Mouse (Mus musculus) neural tube, embryonic 11.5 days (tissue): ENCODE results near the gene Celf2. TPM values are rescaled to one million over a fixed set of nuclear protein-coding genes. Genes with fewer than 3 reads are reported as not detected.

Source experiments
- ATAC-seq: fragments of 200-750 bp; cut with Nextera tagmentation; 2 replicates; pipeline ENCODE4 v1.8.0; 2017; ENCODE audit warnings: moderate number of reproducible peaks, mild to moderate bottlenecking, moderate TSS enrichment, moderate library complexity; ENCODE audit not compliant: insufficient read depth, low FRiP score, low TSS enrichment
- DNase-seq: peaks from one replicate; pipeline ENCODE4 v3.0.0-alpha.2; 2015; ENCODE audit warnings: low spot score
- H3K27ac ChIP-seq: fragments of 300-500 bp; sonication (generic); 2 replicates; pipeline ENCODE4 v1.5.1; 2014; ENCODE audit warnings: low read depth, mild to moderate bottlenecking, low read length
- H3K27me3 ChIP-seq: fragments of 300-500 bp; sonication (generic); 2 replicates; pipeline ENCODE4 v1.6.1; 2014; ENCODE audit warnings: mild to moderate bottlenecking, low read length, mixed read lengths; ENCODE audit not compliant: control insufficient read depth, insufficient read depth
- H3K36me3 ChIP-seq: fragments of 300-500 bp; sonication (generic); 2 replicates; pipeline ENCODE4 v1.6.1; 2014; ENCODE audit warnings: mild to moderate bottlenecking, low read length, moderate library complexity, mixed read lengths; ENCODE audit not compliant: control insufficient read depth, insufficient read depth
- H3K4me1 ChIP-seq: fragments of 300-500 bp; sonication (generic); 2 replicates; pipeline ENCODE4 v1.6.1; 2014; ENCODE audit warnings: low read length, mixed read lengths; ENCODE audit not compliant: control insufficient read depth, insufficient read depth
- H3K4me2 ChIP-seq: fragments of 300-500 bp; sonication (generic); 2 replicates; pipeline ENCODE4 v1.6.1; 2014; ENCODE audit warnings: low read depth, mild to moderate bottlenecking, moderate library complexity
- H3K4me3 ChIP-seq: fragments of 300-500 bp; sonication (generic); 2 replicates; pipeline ENCODE4 v1.5.1; 2014; ENCODE audit warnings: low read depth, low read length
- H3K9ac ChIP-seq: fragments of 300-500 bp; sonication (generic); 2 replicates; pipeline ENCODE4 v1.6.1; 2014; ENCODE audit warnings: mild to moderate bottlenecking, low read length
- H3K9me3 ChIP-seq: fragments of 300-500 bp; sonication (generic); 2 replicates; pipeline ENCODE4 v1.6.1; 2016; ENCODE audit warnings: low read length; ENCODE audit not compliant: control insufficient read depth
- WGBS: fragments of 180-500 bp; shearing (Covaris S2); extraction: QIAGEN DNeasy Blood & Tissue Kit; methylation state at CpG from one replicate; pipeline ENCODE4 v1.1.7; 2014; 5-methylcytosine and 5-hydroxymethylcytosine counted together
- polyA plus RNA-seq: library from polyadenylated mRNA; unstranded; fragments of >200 nt; fragmentation: Nextera tagmentation; extraction: Ambion mirVana; gene quantifications from 2 replicates; pipeline ENCODE4 v1.2.1, GENCODE M21; 2014

The Celf2 gene
- polyA plus RNA-seq, 1 experiment from 2014 or later, result 70.3 TPM

- ATAC-seq, result no peak
- Histone ChIP-seq H3K9ac (no peak overlapping the region), H3K36me3 (no peaks in the 10 kb centered on the region), H3K9me3 (no peaks in the 10 kb centered on the region), H3K27me3 (no peaks in the 10 kb centered on the region), H3K4me2 (no peak overlapping the region), H3K4me1 (peaks cover 6% of the 10 kb centered on the region; the same call in 1 of the 2 replicates), H3K27ac (no peak overlapping the region), H3K4me3 (no peak overlapping the region)
- 86% methylated on average over 1 of the region's 1 CpGs for WGBS
- no peak for DNase-seq
Measured at GRCm38 (mm10) chr2:6598879-6599167, 910.5 kb downstream of the Celf2 start.

- no peaks in the 10 kb centered on the region for H3K9me3 ChIP-seq
- H3K4me3 ChIP-seq, result no peak overlapping the region
- H3K27me3 ChIP-seq, result no peaks in the 10 kb centered on the region
- no peak overlapping the region for H3K9ac ChIP-seq
- DNase-seq, result no peak
- peaks cover 6% of the 10 kb centered on the region; the same call in 1 of the 2 replicates for H3K4me1 ChIP-seq
- ATAC-seq, result no peak
- 89% methylated on average over 8 of the region's 8 CpGs for WGBS
- no peak overlapping the region for H3K4me2 ChIP-seq
- H3K36me3 ChIP-seq, result no peaks in the 10 kb centered on the region
- H3K27ac ChIP-seq, result no peak overlapping the region
Measured at GRCm38 (mm10) chr2:6598124-6598878, 911.1 kb downstream of the Celf2 start.

DNA sequence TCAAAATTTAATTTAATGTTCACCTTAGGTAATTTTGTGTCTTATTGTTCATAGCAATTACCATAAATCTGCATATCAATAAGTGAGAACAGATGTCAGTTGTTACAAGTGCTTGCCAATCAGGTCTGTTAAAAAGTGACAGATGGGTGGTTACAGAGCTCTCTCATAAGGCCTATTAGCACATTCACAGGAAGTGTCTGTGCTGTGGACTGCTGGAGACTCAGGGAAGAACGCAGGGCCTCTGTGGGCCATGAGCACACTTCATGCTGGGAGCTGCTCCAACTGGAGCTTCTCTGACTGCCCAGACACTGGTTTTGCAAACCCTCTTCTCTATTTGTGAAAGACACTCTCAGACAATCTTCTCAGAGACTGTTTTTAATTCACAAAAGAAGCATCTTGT lies 914.6 kb downstream of the Celf2 start:
- no peak overlapping the region for H3K4me3 ChIP-seq
- ATAC-seq (peak; percentile 75; the same call in 1 of the 2 replicates), DNase-seq (no peak)
- no peak overlapping the region for H3K9ac ChIP-seq
- WGBS, result 15% methylated on average over 1 of the region's 1 CpGs
- H3K4me1 ChIP-seq, result peaks cover 6% of the 10 kb centered on the region; the same call in 1 of the 2 replicates
- no peak overlapping the region for H3K27ac ChIP-seq
- H3K36me3 ChIP-seq, result no peaks in the 10 kb centered on the region
- H3K9me3 ChIP-seq, result no peaks in the 10 kb centered on the region
- no peak overlapping the region for H3K4me2 ChIP-seq
- H3K27me3 ChIP-seq, result no peaks in the 10 kb centered on the region

- no peaks in the 10 kb centered on the region for H3K36me3 ChIP-seq
- DNase-seq (no peak), ATAC-seq (no peak)
- H3K4me1 ChIP-seq, result peaks cover 6% of the 10 kb centered on the region; the same call in 1 of the 2 replicates
- no peak overlapping the region for H3K9ac ChIP-seq
- H3K27me3 ChIP-seq, result no peaks in the 10 kb centered on the region
- H3K9me3 ChIP-seq, result no peaks in the 10 kb centered on the region
- WGBS, result 55% methylated on average over 3 of the region's 3 CpGs
- H3K27ac ChIP-seq, result 0 out of 2 replicates have a peak overlapping the region, but pooled peaks have one; percentile 34
- H3K4me2 ChIP-seq, result no peak overlapping the region
- H3K4me3 ChIP-seq, result no peak overlapping the region
Measured at GRCm38 (mm10) chr2:6594160-6594559, 915.2 kb downstream of the Celf2 start.

DNA sequence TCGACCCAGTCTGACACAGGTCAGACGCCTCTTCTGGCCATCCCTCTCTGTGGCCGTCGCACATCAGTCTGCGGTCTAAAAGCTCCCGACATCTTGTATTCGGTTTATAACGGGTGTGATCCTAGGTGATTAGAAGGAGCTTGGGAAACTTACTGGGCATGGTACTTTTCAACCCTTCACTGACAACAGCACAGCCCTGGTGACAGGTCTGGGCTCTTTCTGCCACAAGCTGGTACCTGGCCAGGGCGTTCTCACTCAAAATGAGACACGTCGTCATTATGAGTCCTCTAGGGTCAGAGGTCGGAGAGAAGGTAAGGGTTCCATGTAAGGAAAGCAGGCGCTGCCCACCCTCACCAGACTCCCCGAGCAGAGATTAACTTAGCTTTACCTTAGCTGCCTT lies 915.6 kb downstream of the Celf2 start:
- DNase-seq (no peak), ATAC-seq (no peak)
- H3K9me3 ChIP-seq, result no peaks in the 10 kb centered on the region
- no peak overlapping the region for H3K4me3 ChIP-seq
- no peaks in the 10 kb centered on the region for H3K36me3 ChIP-seq
- no peaks in the 10 kb centered on the region for H3K27me3 ChIP-seq
- no peak overlapping the region for H3K27ac ChIP-seq
- H3K9ac ChIP-seq, result no peak overlapping the region
- H3K4me2 ChIP-seq, result no peak overlapping the region
- WGBS, result 80% methylated on average over 14 of the region's 14 CpGs
- peaks cover 6% of the 10 kb centered on the region; the same call in 1 of the 2 replicates for H3K4me1 ChIP-seq

- ATAC-seq (no peak), DNase-seq (no peak)
- Histone ChIP-seq H3K9me3 (no peaks in the 10 kb centered on the region), H3K27me3 (no peaks in the 10 kb centered on the region), H3K4me3 (no peak overlapping the region), H3K4me1 (no peaks in the 10 kb centered on the region), H3K9ac (no peak overlapping the region), H3K36me3 (no peaks in the 10 kb centered on the region), H3K27ac (no peak overlapping the region), H3K4me2 (no peak overlapping the region)
- 91% methylated on average over 10 of the region's 10 CpGs for WGBS
Measured at GRCm38 (mm10) chr2:6586122-6586681, 923.2 kb downstream of the Celf2 start.

- Histone ChIP-seq H3K4me2 (no peak overlapping the region), H3K27ac (no peak overlapping the region), H3K4me1 (no peaks in the 10 kb centered on the region), H3K27me3 (no peaks in the 10 kb centered on the region), H3K36me3 (no peaks in the 10 kb centered on the region), H3K4me3 (no peak overlapping the region), H3K9ac (no peak overlapping the region), H3K9me3 (no peaks in the 10 kb centered on the region)
- WGBS, result 88% methylated on average over 7 of the region's 7 CpGs
- DNase-seq (no peak), ATAC-seq (no peak)
Measured at GRCm38 (mm10) chr2:6585069-6585754, 924.2 kb downstream of the Celf2 start.

DNA sequence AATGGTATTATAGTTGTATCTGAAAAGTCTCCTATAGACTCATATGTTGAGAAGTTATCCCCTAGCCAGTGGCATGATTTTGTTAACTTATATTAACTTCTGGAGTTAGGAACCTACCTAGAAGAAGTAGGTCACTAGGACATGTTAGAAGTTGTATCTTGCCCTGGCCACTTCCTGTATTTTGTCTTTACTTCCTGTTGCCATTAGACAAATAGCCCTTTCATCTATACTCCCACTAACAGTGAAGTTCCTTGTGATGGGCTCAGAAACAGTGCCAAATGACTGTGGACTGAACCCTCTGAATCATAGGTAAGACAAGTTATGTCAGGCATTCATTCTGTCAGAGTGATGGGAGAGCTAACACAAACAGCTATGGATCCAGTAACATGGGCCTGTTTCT lies 926.7 kb downstream of the Celf2 start:
- Histone ChIP-seq H3K9me3 (no peaks in the 10 kb centered on the region), H3K36me3 (no peaks in the 10 kb centered on the region), H3K27ac (no peak overlapping the region), H3K4me2 (no peak overlapping the region), H3K4me1 (no peaks in the 10 kb centered on the region), H3K27me3 (no peaks in the 10 kb centered on the region), H3K9ac (no peak overlapping the region), H3K4me3 (no peak overlapping the region)
- ATAC-seq, result no peak
- no peak for DNase-seq

- ATAC-seq (no peak), DNase-seq (no peak)
- H3K27ac ChIP-seq, result no peak overlapping the region
- WGBS, result 70% methylated on average over 5 of the region's 5 CpGs
- no peak overlapping the region for H3K4me3 ChIP-seq
- no peak overlapping the region for H3K9ac ChIP-seq
- H3K9me3 ChIP-seq, result no peaks in the 10 kb centered on the region
- no peaks in the 10 kb centered on the region for H3K4me1 ChIP-seq
- no peaks in the 10 kb centered on the region for H3K36me3 ChIP-seq
- no peak overlapping the region for H3K4me2 ChIP-seq
- no peaks in the 10 kb centered on the region for H3K27me3 ChIP-seq
Measured at GRCm38 (mm10) chr2:6580066-6580465, 929.3 kb downstream of the Celf2 start.
